Mouse (Mus musculus): ENCODE measurements around the gene Eif5.

DNA sequence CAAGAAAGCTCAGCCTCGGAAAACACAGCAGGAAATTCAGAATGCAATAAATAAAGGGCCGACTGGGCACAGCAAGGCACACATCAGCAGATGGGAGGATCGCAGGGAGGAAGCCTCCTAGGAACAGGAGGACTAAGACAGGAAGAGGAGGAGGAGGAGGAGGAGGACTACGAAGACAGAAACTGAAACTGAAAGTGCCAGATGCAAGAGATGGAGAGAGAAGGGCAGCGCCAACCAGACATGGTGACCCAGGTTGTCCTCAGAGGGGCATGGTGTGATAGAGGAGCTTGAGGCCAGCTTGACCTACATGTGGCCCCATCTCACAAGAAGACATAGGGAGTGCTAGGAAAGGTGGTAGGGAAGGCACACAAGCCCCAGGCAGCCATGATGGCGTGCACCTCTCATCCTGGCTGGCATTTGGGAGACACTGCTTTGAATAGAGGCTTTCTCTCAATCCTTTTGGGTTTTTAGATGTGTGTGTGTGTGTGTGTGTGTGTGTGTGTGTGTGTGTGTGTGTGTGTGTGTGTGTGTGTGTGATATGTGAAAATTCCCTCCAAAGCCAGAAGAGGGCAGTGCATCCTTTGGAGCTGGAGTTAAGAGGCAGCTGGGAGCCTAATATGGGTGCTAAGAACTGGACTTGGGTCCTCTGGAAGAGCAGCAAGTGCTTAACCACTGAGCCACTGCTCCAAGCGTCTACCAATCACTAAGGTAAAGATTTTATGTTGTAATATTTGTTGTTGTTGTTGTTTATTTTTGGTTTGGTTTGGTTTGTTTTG is 22.8 kb upstream of the Eif5 start:
- no peak for TF ChIP-seq POLR2A (IDR thresholded peaks at IDR 0.05; ENCODE audit: extremely low read depth, insufficient read depth, low read length)
- no peak for TF ChIP-seq CTCF (IDR thresholded peaks at IDR 0.05; ENCODE audit: low read depth, low read length)

Data from liver, adult 2 months (tissue).